Mouse (Mus musculus) 416B (cell line): Measurements from ENCODE around the gene Atf2.

ENCODE experiments used
- DNase-seq: peaks from one replicate; pipeline ENCODE4 v3.0.0; 2011; ENCODE audit warnings: low read depth

The Atf2 gene

GRCm38 (mm10) chr2:73775683-73776310, 116.6 kb downstream of the Atf2 start:
- DNase-seq, result no peak

GRCm38 (mm10) chr2:73774786-73775682, 117.4 kb downstream of the Atf2 start, which contains the start of gene Chn1:
Gene Chn1 (minus strand): TSS chr2:73775346.
- no peak for DNase-seq

GRCm38 (mm10) chr2:73772945-73773344, 119.5 kb downstream of the Atf2 start:
- no peak for DNase-seq

- DNase-seq, result no peak
These were observed 123.8 kb downstream of the Atf2 start for GRCm38 (mm10) chr2:73768669-73769068.
